Mouse (Mus musculus): ENCODE measurements around the gene Pyroxd2.

- no peak for TF ChIP-seq CTCF (IDR thresholded peaks at IDR 0.05; ENCODE audit: control insufficient read depth, insufficient read depth, insufficient replicate concordance, low read depth, low read length)
- TF ChIP-seq POLR2A (IDR thresholded peaks at IDR 0.05; ENCODE audit: control insufficient read depth, low read depth, low read length), result no peak
Measured at GRCm38 (mm10) chr19:42722500-42722899, 30.1 kb downstream of the Pyroxd2 start.

All from testis, adult 2 months (tissue).